Mouse (Mus musculus) forebrain, embryonic 10.5 days (tissue): ENCODE measurements around the gene Ctso. TPM values are rescaled to one million over a fixed set of nuclear protein-coding genes. Genes with fewer than 3 reads are reported as not detected.

ENCODE experiments used
- polyA plus RNA-seq: library from polyadenylated mRNA; unstranded; fragments of >200 nt; fragmentation: Nextera tagmentation; extraction: Ambion mirVana; gene quantifications from 2 replicates; pipeline ENCODE4 v1.2.1, GENCODE M21; 2016

The Ctso gene
- polyA plus RNA-seq, 1 experiment from 2014 or later: 3.3 TPM

Other genes starting within 250 kb of the Ctso start
- 0.04 and 0.05 TPM in 2 replicates for gene Tdo2, start 43.6 kb downstream of the Ctso start, polyA plus RNA-seq
- not detected in 2 replicates for gene Asic5, start 49.7 kb downstream of the Ctso start, polyA plus RNA-seq
- gene Gucy1b1, start 142.1 kb downstream of the Ctso start, polyA plus RNA-seq: 2.6 and 3.6 TPM in 2 replicates
- 1.5 and 1.8 TPM in 2 replicates for gene Gucy1a1, start 213.2 kb downstream of the Ctso start, polyA plus RNA-seq